Mouse (Mus musculus): ENCODE measurements around the gene Lzts2. TPM values are rescaled to one million over a fixed set of nuclear protein-coding genes. Genes with fewer than 3 reads are reported as not detected.
A peak's percentile ranks its signal among the peaks of the same experiment; 100 is the strongest.

The Lzts2 gene
- polyA plus RNA-seq (2015; fragmentation: Nextera tagmentation; extraction: Ambion mirVana): 26.0 and 26.2 TPM in 2 replicates

- peak within 1 kb of the TSS; percentile 66 for H3K4me3 ChIP-seq (ENCODE audit: low read depth, low read length)
- peak within 1 kb of the TSS; percentile 92 for H3K27ac ChIP-seq (ENCODE audit: low read depth, low read length)
- peaks cover 28% of the 10 kb centered on the region for H3K36me3 ChIP-seq (ENCODE audit: control insufficient read depth, insufficient read depth)
- 7% methylated on average over 10 of the region's 10 CpGs for WGBS
- ATAC-seq: peak; percentile 77
- no peaks in the 10 kb centered on the region for H3K9me3 ChIP-seq (ENCODE audit: control insufficient read depth)
- no peaks in the 10 kb centered on the region for H3K27me3 ChIP-seq (replicated peaks; ENCODE audit: control insufficient read depth, insufficient read depth, low read length)
- H3K4me1 ChIP-seq (replicated peaks; ENCODE audit: control insufficient read depth, insufficient read depth, low read length): peaks cover 5% of the 10 kb centered on the region; the same call in 1 of the 2 replicates
- TF ChIP-seq CTCF (IDR thresholded peaks at IDR 0.05; ENCODE audit: low read depth): no peak
- H3K9ac ChIP-seq (ENCODE audit: low read depth, low read length): peak within 1 kb of the TSS; percentile 48
- H3K4me2 ChIP-seq (replicated peaks; ENCODE audit: low read depth): peak within 1 kb of the TSS; percentile 89
Measured at GRCm38 (mm10) chr19:45014335-45014971, at the start of gene Lzts2. TSS of gene Lzts2 (plus strand) at chr19:45014414.

- H3K9me3 ChIP-seq (ENCODE audit: control insufficient read depth): no peaks in the 10 kb centered on the region
- H3K27ac ChIP-seq (ENCODE audit: low read depth, low read length): no peak overlapping the region
- WGBS: 98% methylated on average over 1 of the region's 1 CpGs
- no peak overlapping the region for H3K9ac ChIP-seq (ENCODE audit: low read depth, low read length)
- no peaks in the 10 kb centered on the region for H3K4me1 ChIP-seq (replicated peaks; ENCODE audit: control insufficient read depth, insufficient read depth, low read length)
- H3K36me3 ChIP-seq (ENCODE audit: control insufficient read depth, insufficient read depth): peaks cover 65% of the 10 kb centered on the region
- no peak for ATAC-seq
- 0 out of 2 replicates have a peak, but pooled peaks have one; percentile 10 for TF ChIP-seq CTCF (IDR thresholded peaks at IDR 0.05; ENCODE audit: low read depth)
- H3K4me2 ChIP-seq (replicated peaks; ENCODE audit: low read depth): no peak overlapping the region
- no peaks in the 10 kb centered on the region for H3K27me3 ChIP-seq (replicated peaks; ENCODE audit: control insufficient read depth, insufficient read depth, low read length)
- no peak overlapping the region for H3K4me3 ChIP-seq (ENCODE audit: low read depth, low read length)
Measured at GRCm38 (mm10) chr19:44965978-44966377, 48.2 kb upstream of the Lzts2 start.

GRCm38 (mm10) chr19:44968329-44968728 is 45.9 kb upstream of the Lzts2 start:
- Histone ChIP-seq H3K9ac (ENCODE audit: low read depth, low read length) (no peak overlapping the region), H3K27ac (ENCODE audit: low read depth, low read length) (no peak overlapping the region), H3K27me3 (replicated peaks; ENCODE audit: control insufficient read depth, insufficient read depth, low read length) (no peaks in the 10 kb centered on the region), H3K4me1 (replicated peaks; ENCODE audit: control insufficient read depth, insufficient read depth, low read length) (no peaks in the 10 kb centered on the region), H3K9me3 (ENCODE audit: control insufficient read depth) (no peaks in the 10 kb centered on the region), H3K4me3 (ENCODE audit: low read depth, low read length) (no peak overlapping the region), H3K4me2 (replicated peaks; ENCODE audit: low read depth) (no peak overlapping the region), H3K36me3 (ENCODE audit: control insufficient read depth, insufficient read depth) (peaks cover 78% of the 10 kb centered on the region)
- WGBS: 71% methylated on average over 3 of the region's 3 CpGs
- no peak for ATAC-seq
- no peak for TF ChIP-seq CTCF (IDR thresholded peaks at IDR 0.05; ENCODE audit: low read depth)

- 51% methylated on average over 6 of the region's 6 CpGs for WGBS
- Histone ChIP-seq H3K4me2 (replicated peaks; ENCODE audit: low read depth) (no peak overlapping the region), H3K27ac (ENCODE audit: low read depth, low read length) (no peak overlapping the region), H3K36me3 (ENCODE audit: control insufficient read depth, insufficient read depth) (peaks cover 77% of the 10 kb centered on the region), H3K9me3 (ENCODE audit: control insufficient read depth) (no peaks in the 10 kb centered on the region), H3K9ac (ENCODE audit: low read depth, low read length) (no peak overlapping the region), H3K4me1 (replicated peaks; ENCODE audit: control insufficient read depth, insufficient read depth, low read length) (no peaks in the 10 kb centered on the region), H3K27me3 (replicated peaks; ENCODE audit: control insufficient read depth, insufficient read depth, low read length) (no peaks in the 10 kb centered on the region), H3K4me3 (ENCODE audit: low read depth, low read length) (no peak overlapping the region)
- no peak for TF ChIP-seq CTCF (IDR thresholded peaks at IDR 0.05; ENCODE audit: low read depth)
- no peak for ATAC-seq
Measured at GRCm38 (mm10) chr19:44976636-44977035, 37.6 kb upstream of the Lzts2 start.

- no peak for TF ChIP-seq CTCF (IDR thresholded peaks at IDR 0.05; ENCODE audit: low read depth)
- H3K27ac ChIP-seq (ENCODE audit: low read depth, low read length): no peak overlapping the region
- no peak overlapping the region for H3K4me2 ChIP-seq (replicated peaks; ENCODE audit: low read depth)
- H3K9ac ChIP-seq (ENCODE audit: low read depth, low read length): no peak overlapping the region
- no peak for ATAC-seq
- H3K9me3 ChIP-seq (ENCODE audit: control insufficient read depth): no peaks in the 10 kb centered on the region
- 69% methylated on average over 6 of the region's 6 CpGs for WGBS
- H3K4me3 ChIP-seq (ENCODE audit: low read depth, low read length): no peak overlapping the region
- H3K4me1 ChIP-seq (replicated peaks; ENCODE audit: control insufficient read depth, insufficient read depth, low read length): no peaks in the 10 kb centered on the region
- no peaks in the 10 kb centered on the region for H3K27me3 ChIP-seq (replicated peaks; ENCODE audit: control insufficient read depth, insufficient read depth, low read length)
- peaks cover 72% of the 10 kb centered on the region for H3K36me3 ChIP-seq (ENCODE audit: control insufficient read depth, insufficient read depth)
Measured at GRCm38 (mm10) chr19:44977148-44977547, 37.1 kb upstream of the Lzts2 start.

GRCm38 (mm10) chr19:44980787-44981186 is 33.4 kb upstream of the Lzts2 start:
- no peak for TF ChIP-seq CTCF (IDR thresholded peaks at IDR 0.05; ENCODE audit: low read depth)
- WGBS: 79% methylated on average over 2 of the region's 2 CpGs
- H3K4me2 ChIP-seq (replicated peaks; ENCODE audit: low read depth): no peak overlapping the region
- no peak for ATAC-seq
- 0 out of 2 replicates have a peak, but pooled peaks cover 6% of the 10 kb centered on the region for H3K4me1 ChIP-seq (replicated peaks; ENCODE audit: control insufficient read depth, insufficient read depth, low read length)
- H3K36me3 ChIP-seq (ENCODE audit: control insufficient read depth, insufficient read depth): peaks cover 37% of the 10 kb centered on the region
- no peak overlapping the region for H3K4me3 ChIP-seq (ENCODE audit: low read depth, low read length)
- no peaks in the 10 kb centered on the region for H3K27me3 ChIP-seq (replicated peaks; ENCODE audit: control insufficient read depth, insufficient read depth, low read length)
- H3K9me3 ChIP-seq (ENCODE audit: control insufficient read depth): no peaks in the 10 kb centered on the region
- no peak overlapping the region for H3K27ac ChIP-seq (ENCODE audit: low read depth, low read length)
- H3K9ac ChIP-seq (ENCODE audit: low read depth, low read length): no peak overlapping the region
